Mouse (Mus musculus): ENCODE measurements around the gene Scgb2b24.

Scgb2b24 gene

DNA sequence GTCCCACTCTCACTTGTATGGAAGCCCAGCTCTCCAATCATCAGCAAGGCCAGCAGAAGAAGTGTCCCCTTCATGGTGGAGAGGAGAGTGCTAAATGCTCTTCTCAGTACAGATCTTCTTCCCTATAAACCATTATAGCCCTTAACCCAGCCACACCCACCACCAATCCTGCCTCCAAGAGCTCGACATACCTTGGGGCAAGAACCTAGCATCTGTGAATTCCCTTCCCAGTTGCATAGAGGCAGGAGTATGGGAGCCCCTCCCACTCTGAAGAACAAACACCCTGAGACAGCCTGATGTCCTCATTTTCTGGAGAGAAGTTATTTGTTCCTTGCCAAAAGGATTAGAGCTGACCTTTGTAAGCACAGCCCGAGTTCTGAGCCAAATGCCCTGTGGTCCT is at the start of gene Scgb2b24:
Gene Scgb2b24, minus strand, starts transcription at position 101 of the 400 bp plus-strand sequence.
- DNase-seq (ENCODE audit: low spot score in 2 of 2) = no peak

DNA sequence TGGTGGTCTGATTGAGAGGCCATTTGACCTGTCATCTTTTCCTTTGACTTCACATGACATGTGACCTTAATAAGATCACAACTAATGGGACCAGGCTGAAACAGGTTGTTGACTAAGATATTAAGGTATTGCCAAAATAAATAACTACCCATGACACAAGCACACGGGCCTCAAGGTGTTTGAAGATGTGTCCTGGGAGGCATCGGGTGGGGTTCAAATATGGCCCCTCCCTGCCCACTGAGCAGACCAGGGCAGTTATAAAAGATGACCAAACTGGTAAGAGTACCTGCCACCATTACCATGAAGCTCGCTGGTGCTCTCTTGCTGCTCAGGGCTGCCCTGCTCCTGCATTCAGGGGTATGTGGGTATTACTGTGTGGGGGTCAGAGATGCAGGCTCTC is 4.4 kb upstream of the Scgb2b24 start, which contains the start of gene Scgb1b24:
Gene Scgb1b24, plus strand, starts transcription at position 301 of the 400 bp plus-strand sequence.
- DNase-seq (ENCODE audit: low spot score in 2 of 2) = no peak

DNA sequence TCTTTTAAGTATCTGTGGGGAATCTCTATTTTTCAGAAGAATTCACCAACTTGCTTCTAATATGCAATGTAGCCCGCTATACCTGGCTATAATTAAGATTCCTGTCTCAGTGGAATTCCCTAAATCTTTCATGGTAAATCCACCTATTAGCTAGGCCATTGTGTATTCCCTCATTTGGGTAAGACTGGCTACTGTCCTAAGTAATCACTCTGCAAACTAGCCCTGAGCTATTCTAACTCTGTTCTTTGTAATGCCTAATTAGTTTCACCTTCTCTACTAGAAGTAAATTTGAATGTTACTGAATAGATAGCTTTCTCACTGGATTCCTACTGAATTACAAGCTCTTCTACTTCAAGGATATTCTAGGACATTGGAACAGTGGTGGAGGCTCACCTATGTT is 49.2 kb downstream of the Scgb2b24 start:
- no peak for DNase-seq (ENCODE audit: low spot score in 2 of 2)

Measured in urinary bladder, postnatal 4 days (tissue).